Mouse (Mus musculus) stomach, embryonic 16.5 days (tissue): ENCODE measurements around the gene Gm49486. TPM values are rescaled to one million over a fixed set of nuclear protein-coding genes. Genes with fewer than 3 reads are reported as not detected.

Experiments
- ATAC-seq: fragments of 200-750 bp; cut with Nextera tagmentation; 2 replicates; pipeline ENCODE4 v1.8.0; 2017; ENCODE audit warnings: moderate number of reproducible peaks, moderate TSS enrichment; ENCODE audit not compliant: insufficient read depth, low FRiP score
- H3K27ac ChIP-seq: fragments of 300-500 bp; sonication (generic); 2 replicates; pipeline ENCODE4 v1.5.1; 2014; ENCODE audit warnings: low read length
- H3K27me3 ChIP-seq: fragments of 300-500 bp; sonication (generic); 2 replicates; pipeline ENCODE4 v1.6.1; 2014; ENCODE audit warnings: low read length, control low read depth, mixed read lengths; ENCODE audit not compliant: control insufficient read depth, insufficient read depth
- H3K36me3 ChIP-seq: fragments of 300-500 bp; sonication (generic); 2 replicates; pipeline ENCODE4 v1.6.1; 2014; ENCODE audit warnings: low read length; ENCODE audit not compliant: control insufficient read depth, insufficient read depth
- H3K4me1 ChIP-seq: fragments of 300-500 bp; sonication (generic); 2 replicates; pipeline ENCODE4 v1.6.1; 2014; ENCODE audit warnings: low read length, control low read depth, mixed read lengths; ENCODE audit not compliant: control insufficient read depth, insufficient read depth
- H3K4me2 ChIP-seq: fragments of 300-500 bp; sonication (generic); 2 replicates; pipeline ENCODE4 v1.6.1; 2014; ENCODE audit warnings: low read depth, low read length, mixed read lengths
- H3K4me3 ChIP-seq: fragments of 300-500 bp; sonication (generic); replicated peaks from 2 replicates; pipeline ENCODE4 v1.5.1; 2014; ENCODE audit warnings: mild to moderate bottlenecking, low read length
- H3K9ac ChIP-seq: fragments of 300-500 bp; sonication (generic); 2 replicates; pipeline ENCODE4 v1.6.1; 2014; ENCODE audit warnings: low read length
- H3K9me3 ChIP-seq: fragments of 300-500 bp; sonication (generic); replicated peaks from 2 replicates; pipeline ENCODE4 v1.6.1; 2016; ENCODE audit warnings: low read length, control low read depth; ENCODE audit not compliant: control insufficient read depth
- WGBS: fragments of 180-500 bp; shearing (Covaris S2); extraction: QIAGEN DNeasy Blood & Tissue Kit; methylation state at CpG from one replicate; pipeline ENCODE4 v1.1.7; 2014; 5-methylcytosine and 5-hydroxymethylcytosine counted together
- polyA plus RNA-seq: library from polyadenylated mRNA; unstranded; fragments of >200 nt; fragmentation: Nextera tagmentation; extraction: Ambion mirVana; gene quantifications from 2 replicates; pipeline ENCODE4 v1.2.1, GENCODE M21; 2015

Gene Gm49486
- polyA plus RNA-seq, 1 experiment from 2014 or later = 0.23 TPM

DNA sequence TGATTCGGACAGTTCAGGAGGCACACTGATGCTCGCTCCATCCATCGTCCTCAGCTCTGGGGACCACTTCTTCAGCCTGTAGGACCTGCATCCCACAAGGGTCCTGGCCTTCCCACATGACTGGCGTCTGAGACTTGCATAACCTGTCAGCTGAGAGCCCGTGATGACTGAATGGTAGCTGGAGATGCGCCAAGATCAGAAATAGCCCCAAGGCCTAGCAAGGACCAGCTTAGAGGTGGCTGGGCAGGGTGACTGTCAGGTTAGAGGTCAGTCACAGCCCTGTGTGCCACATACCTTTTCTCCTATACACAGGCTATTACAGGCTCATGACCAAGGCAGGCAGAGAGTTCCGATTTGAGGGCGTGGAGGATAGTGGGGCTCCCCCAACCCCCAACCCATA lies 33.7 kb upstream of the Gm49486 start:
- Histone ChIP-seq H3K4me2 (no peak overlapping the region), H3K27me3 (no peaks in the 10 kb centered on the region), H3K4me1 (peaks cover 7% of the 10 kb centered on the region; the same call in 1 of the 2 replicates), H3K9me3 (no peaks in the 10 kb centered on the region), H3K9ac (no peak overlapping the region), H3K27ac (no peak overlapping the region), H3K36me3 (no peaks in the 10 kb centered on the region), H3K4me3 (no peak overlapping the region)
- whole genome bisulfite sequencing = 80% methylated on average over 8 of the region's 8 CpGs
- ATAC-seq = no peak

GRCm38 (mm10) chr15:79199390-79199976 lies 29.7 kb upstream of the Gm49486 start:
- no peak overlapping the region for H3K4me2 ChIP-seq
- 0 out of 2 replicates have a peak, but pooled peaks cover 3% of the 10 kb centered on the region for H3K4me1 ChIP-seq
- ATAC-seq = no peak
- H3K36me3 ChIP-seq = no peaks in the 10 kb centered on the region
- H3K9me3 ChIP-seq = no peaks in the 10 kb centered on the region
- H3K27me3 ChIP-seq = no peaks in the 10 kb centered on the region
- no peak overlapping the region for H3K9ac ChIP-seq
- 89% methylated on average over 12 of the region's 12 CpGs for WGBS
- H3K4me3 ChIP-seq = no peak overlapping the region
- H3K27ac ChIP-seq = no peak overlapping the region

DNA sequence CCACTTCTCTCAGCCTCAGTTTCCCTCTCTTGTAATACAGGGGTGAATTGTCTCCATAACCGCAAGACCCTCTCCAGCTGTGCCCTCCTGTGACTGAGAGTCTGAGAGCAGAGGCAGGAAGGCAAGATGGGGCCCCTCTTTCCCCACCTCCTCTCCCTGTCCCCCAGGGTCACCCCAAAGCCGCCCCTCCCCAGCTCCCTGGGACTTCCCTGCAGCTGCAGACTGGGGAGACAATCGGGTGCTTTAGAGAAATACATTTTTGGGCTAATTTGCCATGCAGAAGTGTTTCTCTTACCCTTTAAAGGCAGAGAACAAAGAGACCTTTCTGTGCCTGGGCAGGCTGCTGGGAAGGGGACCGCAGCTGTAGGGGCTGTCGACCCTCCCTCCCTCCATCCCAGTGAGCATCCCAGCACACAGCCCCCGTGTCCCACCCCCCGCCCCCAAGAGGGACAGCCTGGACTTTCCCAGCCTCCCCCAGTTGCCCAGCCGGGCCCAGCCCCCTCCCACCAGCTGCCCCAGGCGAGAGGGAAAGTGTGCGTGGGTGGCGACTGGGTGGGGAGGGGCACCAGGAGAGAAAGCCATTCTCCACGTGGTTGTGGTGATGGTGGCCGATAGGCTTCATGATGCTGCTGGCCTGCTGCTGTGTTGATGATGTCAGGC lies 27.6 kb upstream of the Gm49486 start:
- peak; percentile 54 for ATAC-seq
- Histone ChIP-seq H3K4me2 (no peak overlapping the region), H3K4me3 (no peak overlapping the region), H3K9ac (no peak overlapping the region), H3K27ac (no peak overlapping the region), H3K4me1 (0 out of 2 replicates have a peak, but pooled peaks cover 3% of the 10 kb centered on the region), H3K36me3 (no peaks in the 10 kb centered on the region), H3K27me3 (no peaks in the 10 kb centered on the region), H3K9me3 (no peaks in the 10 kb centered on the region)
- 33% methylated on average over 13 of the region's 13 CpGs for WGBS

DNA sequence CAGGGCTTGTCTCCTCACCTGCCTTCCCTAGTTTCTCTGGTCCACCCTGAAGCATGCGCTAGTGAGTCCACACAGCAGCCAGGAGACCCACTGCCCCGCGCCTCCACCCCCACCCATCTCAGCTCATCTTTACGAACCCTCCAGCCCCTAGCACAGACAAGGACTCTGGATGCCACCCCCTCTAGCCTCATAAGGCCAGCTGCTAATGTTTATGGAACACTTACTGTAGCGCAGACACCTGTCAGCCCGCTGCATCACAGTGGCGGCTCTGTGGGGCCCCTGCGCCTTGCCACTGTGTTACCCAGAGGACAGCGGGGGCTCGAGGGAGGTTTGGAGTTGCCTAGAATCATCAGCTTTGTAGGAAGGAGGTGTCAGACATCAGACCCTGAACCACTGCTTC lies 26.6 kb upstream of the Gm49486 start:
- no peaks in the 10 kb centered on the region for H3K36me3 ChIP-seq
- H3K9me3 ChIP-seq = no peaks in the 10 kb centered on the region
- H3K4me2 ChIP-seq = no peak overlapping the region
- no peak for ATAC-seq
- H3K4me1 ChIP-seq = 0 out of 2 replicates have a peak, but pooled peaks cover 3% of the 10 kb centered on the region
- WGBS = 20% methylated on average over 10 of the region's 10 CpGs
- no peak overlapping the region for H3K9ac ChIP-seq
- H3K27me3 ChIP-seq = no peaks in the 10 kb centered on the region
- H3K27ac ChIP-seq = no peak overlapping the region
- no peak overlapping the region for H3K4me3 ChIP-seq

GRCm38 (mm10) chr15:79208211-79208610 lies 21.0 kb upstream of the Gm49486 start:
- ATAC-seq = no peak
- no peaks in the 10 kb centered on the region for H3K4me1 ChIP-seq
- no peak overlapping the region for H3K27ac ChIP-seq
- no peak overlapping the region for H3K4me2 ChIP-seq
- no peaks in the 10 kb centered on the region for H3K36me3 ChIP-seq
- H3K4me3 ChIP-seq = no peak overlapping the region
- 61% methylated on average over 6 of the region's 6 CpGs for WGBS
- H3K9me3 ChIP-seq = no peaks in the 10 kb centered on the region
- no peak overlapping the region for H3K9ac ChIP-seq
- no peaks in the 10 kb centered on the region for H3K27me3 ChIP-seq

- H3K4me3 ChIP-seq = no peak overlapping the region
- H3K4me1 ChIP-seq = no peaks in the 10 kb centered on the region
- 69% methylated on average over 27 of the region's 27 CpGs for WGBS
- H3K27me3 ChIP-seq = no peaks in the 10 kb centered on the region
- no peaks in the 10 kb centered on the region for H3K36me3 ChIP-seq
- no peaks in the 10 kb centered on the region for H3K9me3 ChIP-seq
- ATAC-seq = no peak
- no peak overlapping the region for H3K4me2 ChIP-seq
- no peak overlapping the region for H3K9ac ChIP-seq
- no peak overlapping the region for H3K27ac ChIP-seq
These were observed 20.3 kb upstream of the Gm49486 start for GRCm38 (mm10) chr15:79208758-79209439.

DNA sequence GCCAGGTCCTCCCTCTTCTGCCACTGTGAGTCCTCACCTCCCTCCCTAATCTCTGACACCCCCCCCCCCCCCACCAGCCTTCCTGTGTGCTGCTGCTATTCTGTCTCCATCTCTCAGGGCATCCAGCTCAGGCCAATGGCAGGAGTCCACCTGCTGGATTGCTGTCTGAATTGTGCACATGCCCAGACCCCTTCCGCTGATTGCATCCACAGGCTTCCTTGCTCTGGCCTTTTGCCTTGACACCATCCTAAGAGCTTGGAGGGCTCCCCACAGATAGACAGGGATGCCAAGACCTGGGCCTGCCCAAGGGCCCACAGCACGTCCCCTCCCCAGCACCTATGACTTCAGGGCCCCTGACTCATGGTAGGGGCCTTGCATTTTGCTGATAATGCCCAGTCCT lies 18.8 kb upstream of the Gm49486 start:
- Histone ChIP-seq H3K4me1 (no peaks in the 10 kb centered on the region), H3K9ac (peak overlapping the region; percentile 31; the same call in 1 of the 2 replicates), H3K27me3 (no peaks in the 10 kb centered on the region), H3K4me3 (no peak overlapping the region), H3K9me3 (no peaks in the 10 kb centered on the region), H3K27ac (no peak overlapping the region), H3K36me3 (no peaks in the 10 kb centered on the region), H3K4me2 (no peak overlapping the region)
- no peak for ATAC-seq
- 64% methylated on average over 2 of the region's 2 CpGs for WGBS

- peak; percentile 70 for ATAC-seq
These were observed 16.3 kb upstream of the Gm49486 start for GRCm38 (mm10) chr15:79212750-79213446.

GRCm38 (mm10) chr15:79213591-79213990 lies 15.6 kb upstream of the Gm49486 start:
- Histone ChIP-seq H3K4me1 (no peaks in the 10 kb centered on the region), H3K4me3 (no peak overlapping the region), H3K9me3 (no peaks in the 10 kb centered on the region), H3K36me3 (no peaks in the 10 kb centered on the region), H3K9ac (no peak overlapping the region), H3K4me2 (no peak overlapping the region), H3K27ac (no peak overlapping the region), H3K27me3 (no peaks in the 10 kb centered on the region)
- ATAC-seq = no peak
- 66% methylated on average over 6 of the region's 6 CpGs for WGBS

More at GRCm38 (mm10) chr15:79212750-79213446, 16.3 kb upstream of the Gm49486 start:
- H3K27me3 ChIP-seq = no peaks in the 10 kb centered on the region
- 88% methylated on average over 26 of the region's 26 CpGs for WGBS
- no peak overlapping the region for H3K9ac ChIP-seq
- no peaks in the 10 kb centered on the region for H3K4me1 ChIP-seq
- H3K36me3 ChIP-seq = no peaks in the 10 kb centered on the region
- no peak overlapping the region for H3K4me2 ChIP-seq
- H3K4me3 ChIP-seq = no peak overlapping the region
- H3K9me3 ChIP-seq = no peaks in the 10 kb centered on the region
- no peak overlapping the region for H3K27ac ChIP-seq
